Mouse (Mus musculus): ENCODE results near the gene Nphs1. TPM values are rescaled to one million over a fixed set of nuclear protein-coding genes. Genes with fewer than 3 reads are reported as not detected.
"Not testable (repeated sequence)": the region's sequence is repeated elsewhere in the genome, so short reads cannot be mapped to it uniquely, and the experiment has no call there.

Nphs1 gene
- polyA plus RNA-seq, 1 experiment from 2014 or later, result 0.14 TPM

DNA sequence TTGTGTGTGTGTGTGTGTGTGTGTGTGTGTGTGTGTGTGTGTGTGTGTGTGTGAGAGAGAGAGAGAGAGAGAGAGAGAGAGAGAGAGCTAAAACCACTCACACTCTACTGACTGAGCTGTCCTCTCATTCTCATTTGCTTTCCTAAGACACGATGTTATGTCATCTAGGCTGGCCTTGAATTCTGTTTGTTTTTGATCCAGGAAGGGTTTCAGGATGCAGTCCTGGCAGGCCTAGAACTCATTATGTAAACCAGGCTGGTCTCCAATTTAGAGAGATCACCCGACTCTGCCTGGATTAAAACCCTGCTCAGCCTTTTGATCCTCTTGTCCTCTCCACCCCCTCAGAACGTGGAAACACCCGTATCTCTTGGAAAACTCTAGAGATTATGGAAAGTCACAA lies 5.9 kb downstream of the Nphs1 start:
- Histone ChIP-seq H3K4me3 (no peak overlapping the region), H3K36me3 (no peaks in the 10 kb centered on the region), H3K4me1 (replicated peaks) (peaks cover 5% of the 10 kb centered on the region; the same call in 1 of the 2 replicates), H3K9me3 (replicated peaks) (no peaks in the 10 kb centered on the region), H3K27ac (no peak overlapping the region), H3K9ac (no peak overlapping the region), H3K27me3 (peaks cover 93% of the 10 kb centered on the region), H3K4me2 (no peak overlapping the region)
- no peak for ATAC-seq (replicated peaks; ENCODE audit: insufficient number of reproducible peaks, insufficient read depth, low FRiP score, low read depth)
- 23% methylated on average over 4 of the region's 4 CpGs for WGBS

DNA sequence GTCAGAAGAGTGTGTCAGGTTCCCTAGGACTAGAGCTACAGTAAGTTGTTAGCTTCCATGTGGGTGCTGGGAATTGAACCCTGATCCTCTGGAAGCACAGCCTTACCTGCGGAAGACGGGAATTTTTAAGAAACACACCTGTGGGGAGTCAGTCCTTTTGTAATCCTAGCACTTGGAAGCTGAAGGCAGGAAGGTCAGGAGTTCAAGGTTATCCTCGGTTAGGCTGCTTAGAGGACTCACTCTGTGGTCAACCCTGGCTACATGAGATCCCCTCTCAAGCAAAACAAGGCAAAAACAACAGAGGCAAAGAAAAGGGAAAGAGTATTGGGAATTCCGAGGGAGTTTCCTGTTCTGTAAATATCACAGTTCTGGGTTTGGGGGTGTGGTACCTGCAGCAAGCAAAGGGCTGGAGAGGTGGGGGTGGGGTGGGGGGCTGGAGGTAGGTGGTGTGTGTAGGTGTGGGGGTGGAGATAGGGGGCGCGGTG lies 6.7 kb downstream of the Nphs1 start:
- no peaks in the 10 kb centered on the region for H3K36me3 ChIP-seq
- peaks cover 85% of the 10 kb centered on the region for H3K27me3 ChIP-seq
- H3K27ac ChIP-seq, result no peak overlapping the region
- no peak overlapping the region for H3K9ac ChIP-seq
- no peaks in the 10 kb centered on the region for H3K9me3 ChIP-seq (replicated peaks)
- no peak for ATAC-seq (replicated peaks; ENCODE audit: insufficient number of reproducible peaks, insufficient read depth, low FRiP score, low read depth)
- H3K4me3 ChIP-seq, result no peak overlapping the region
- 10% methylated on average over 6 of the region's 6 CpGs for WGBS
- no peak overlapping the region for H3K4me2 ChIP-seq
- peaks cover 5% of the 10 kb centered on the region; the same call in 1 of the 2 replicates for H3K4me1 ChIP-seq (replicated peaks)

DNA sequence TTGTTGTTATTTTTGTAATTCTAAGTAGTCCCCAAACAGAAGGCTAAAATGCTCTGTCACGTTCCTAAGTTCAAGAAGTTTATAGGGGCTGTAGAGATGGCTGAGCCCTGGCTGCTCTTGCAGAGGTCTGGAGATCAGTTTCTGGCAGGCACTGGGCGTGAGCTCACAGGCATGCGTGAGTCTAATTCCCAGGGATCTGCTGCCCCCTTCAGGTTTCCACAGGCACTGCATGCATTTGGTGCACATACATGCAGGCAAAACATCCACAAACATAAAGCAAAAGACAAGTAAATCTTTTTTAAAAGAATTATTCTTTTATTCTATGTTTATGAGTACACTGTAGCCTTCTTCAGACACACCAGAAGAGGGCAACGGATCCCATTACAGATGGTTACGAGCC lies 14.3 kb downstream of the Nphs1 start:
- no peak overlapping the region for H3K4me3 ChIP-seq
- H3K4me2 ChIP-seq, result no peak overlapping the region
- no peak for ATAC-seq (replicated peaks; ENCODE audit: insufficient number of reproducible peaks, insufficient read depth, low FRiP score, low read depth)
- peaks cover under 1% of the 10 kb centered on the region; the same call in 1 of the 2 replicates for H3K4me1 ChIP-seq (replicated peaks)
- 43% methylated on average over 5 of the region's 5 CpGs for WGBS
- H3K36me3 ChIP-seq, result no peaks in the 10 kb centered on the region
- no peak overlapping the region for H3K9ac ChIP-seq
- H3K27me3 ChIP-seq, result peaks cover 16% of the 10 kb centered on the region
- H3K27ac ChIP-seq, result no peak overlapping the region
- H3K9me3 ChIP-seq (replicated peaks), result no peaks in the 10 kb centered on the region

- Histone ChIP-seq H3K4me2 (no peak overlapping the region), H3K27me3 (peaks cover 10% of the 10 kb centered on the region; the same call in 1 of the 2 replicates), H3K4me1 (replicated peaks) (no peaks in the 10 kb centered on the region; the same call in 1 of the 2 replicates), H3K36me3 (no peaks in the 10 kb centered on the region), H3K4me3 (no peak overlapping the region), H3K27ac (no peak overlapping the region), H3K9ac (no peak overlapping the region), H3K9me3 (replicated peaks) (no peaks in the 10 kb centered on the region)
- ATAC-seq (replicated peaks; ENCODE audit: insufficient number of reproducible peaks, insufficient read depth, low FRiP score, low read depth), result no peak
- 57% methylated on average over 4 of the region's 4 CpGs for WGBS
These were observed 16.9 kb downstream of the Nphs1 start for GRCm38 (mm10) chr7:30474999-30475398.

- peaks cover 13% of the 10 kb centered on the region for H3K27me3 ChIP-seq
- H3K36me3 ChIP-seq; H3K9me3 ChIP-seq (replicated peaks); ATAC-seq (replicated peaks; ENCODE audit: insufficient number of reproducible peaks, insufficient read depth, low FRiP score, low read depth); H3K27ac ChIP-seq; H3K4me3 ChIP-seq; H3K9ac ChIP-seq; H3K4me2 ChIP-seq; H3K4me1 ChIP-seq (replicated peaks): not testable (repeated sequence)
- 72% methylated on average over 7 of the region's 7 CpGs for WGBS
These were observed 18.0 kb downstream of the Nphs1 start for GRCm38 (mm10) chr7:30476136-30476535.

DNA sequence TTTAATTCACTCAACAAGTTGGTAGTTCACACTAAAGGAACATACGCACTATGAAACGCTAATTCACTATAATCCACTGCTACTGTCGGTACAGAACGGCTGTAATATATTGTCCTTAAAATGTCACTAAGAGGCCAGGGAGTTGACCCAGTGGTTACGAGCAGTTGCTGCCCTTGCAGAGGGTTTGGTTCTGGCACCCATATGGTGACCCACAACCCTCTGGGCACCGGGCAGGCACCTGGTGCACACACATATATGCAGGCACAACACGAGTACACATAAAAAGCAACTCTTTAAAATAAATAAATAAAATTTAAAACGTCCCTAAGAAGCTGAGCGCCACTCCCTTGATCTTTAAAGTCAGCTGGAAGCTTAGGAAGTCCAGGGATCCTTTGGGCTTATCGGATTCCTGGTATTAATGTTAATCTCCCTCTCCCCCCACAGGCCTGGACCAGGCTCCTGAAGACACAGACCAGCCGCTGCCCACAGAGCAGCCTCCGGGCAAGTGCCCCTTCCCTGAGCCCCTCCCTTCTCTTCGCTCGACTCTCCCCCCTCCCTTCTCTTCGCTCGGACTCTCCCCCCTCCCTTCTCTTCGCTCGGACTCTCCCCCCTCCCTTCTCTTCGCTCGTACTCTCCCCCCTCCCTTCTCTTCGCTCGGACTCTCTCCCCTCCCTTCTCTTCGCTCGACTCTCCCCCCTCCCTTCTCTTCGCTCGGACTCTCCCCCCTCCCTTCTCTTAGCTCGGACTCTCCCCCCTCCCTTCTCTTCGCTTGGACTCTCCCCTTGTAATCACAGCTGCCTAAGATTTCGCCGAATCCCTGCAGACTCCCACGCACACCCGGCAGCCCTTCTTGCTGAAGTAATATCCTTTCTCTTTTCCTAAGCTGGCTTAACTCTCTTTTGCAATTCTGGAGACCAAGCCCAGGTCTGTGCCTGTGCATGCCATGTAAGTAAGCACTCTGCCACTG lies 19.6 kb downstream of the Nphs1 start:
- ATAC-seq (replicated peaks; ENCODE audit: insufficient number of reproducible peaks, insufficient read depth, low FRiP score, low read depth), result no peak
- H3K4me1 ChIP-seq (replicated peaks), result no peaks in the 10 kb centered on the region; the same call in 1 of the 2 replicates
- no peak overlapping the region for H3K9ac ChIP-seq
- 9% methylated on average over 29 of the region's 32 CpGs for WGBS
- H3K4me2 ChIP-seq, result peak overlapping the region; percentile 59
- H3K9me3 ChIP-seq (replicated peaks), result no peaks in the 10 kb centered on the region
- peaks cover 23% of the 10 kb centered on the region for H3K27me3 ChIP-seq
- H3K4me3 ChIP-seq, result peak overlapping the region; percentile 33
- no peaks in the 10 kb centered on the region for H3K36me3 ChIP-seq
- H3K27ac ChIP-seq, result no peak overlapping the region

GRCm38 (mm10) chr7:30484250-30484649 lies 26.1 kb downstream of the Nphs1 start:
- ATAC-seq (replicated peaks; ENCODE audit: insufficient number of reproducible peaks, insufficient read depth, low FRiP score, low read depth), result no peak
- whole genome bisulfite sequencing, result 15% methylated on average over 8 of the region's 8 CpGs

DNA sequence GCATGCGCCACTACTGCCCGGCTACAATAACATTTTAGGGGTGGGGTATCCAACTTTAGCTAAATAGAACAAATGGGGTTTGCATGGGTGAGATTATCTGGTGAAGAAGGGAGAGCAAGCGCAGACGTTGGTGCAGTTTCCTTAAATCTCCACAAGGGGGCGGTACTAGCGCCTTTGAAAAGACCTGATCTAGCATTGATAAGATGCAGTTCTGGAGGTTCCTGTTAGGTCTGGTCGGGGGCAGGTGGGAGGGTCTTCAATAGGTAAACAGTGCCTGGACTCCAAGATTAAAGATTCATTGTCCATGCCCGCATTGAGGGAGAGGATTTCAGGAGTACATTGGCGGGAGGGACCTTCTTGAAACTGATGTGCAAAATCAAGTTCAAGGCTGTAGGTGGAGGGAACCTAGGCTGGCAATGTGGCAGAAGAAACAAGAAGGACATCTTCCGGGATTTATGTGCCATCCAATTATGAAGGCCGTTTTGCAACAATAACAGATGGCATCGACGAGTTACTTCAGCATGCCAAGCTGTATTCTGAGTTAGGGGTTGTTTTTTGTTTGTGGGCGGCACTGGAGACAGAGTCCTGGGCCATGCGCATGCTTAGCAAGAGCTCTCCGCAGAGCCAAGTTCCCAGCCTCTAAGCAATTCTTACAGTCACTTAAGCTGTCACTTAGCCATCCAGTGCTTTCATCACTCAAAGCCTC lies 32.3 kb downstream of the Nphs1 start:
- 30% methylated on average over 16 of the region's 16 CpGs for WGBS
- no peaks in the 10 kb centered on the region for H3K9me3 ChIP-seq (replicated peaks)
- H3K4me1 ChIP-seq (replicated peaks), result no peaks in the 10 kb centered on the region
- no peak for ATAC-seq (replicated peaks; ENCODE audit: insufficient number of reproducible peaks, insufficient read depth, low FRiP score, low read depth)
- no peak overlapping the region for H3K4me3 ChIP-seq
- H3K9ac ChIP-seq, result no peak overlapping the region
- no peak overlapping the region for H3K4me2 ChIP-seq
- no peak overlapping the region for H3K27ac ChIP-seq
- no peaks in the 10 kb centered on the region for H3K36me3 ChIP-seq
- peaks cover 25% of the 10 kb centered on the region for H3K27me3 ChIP-seq

More at GRCm38 (mm10) chr7:30484250-30484649, 26.1 kb downstream of the Nphs1 start:
- no peaks in the 10 kb centered on the region for H3K36me3 ChIP-seq
- no peaks in the 10 kb centered on the region for H3K9me3 ChIP-seq (replicated peaks)
- no peak overlapping the region for H3K4me2 ChIP-seq
- H3K27me3 ChIP-seq, result peaks cover 33% of the 10 kb centered on the region
- H3K9ac ChIP-seq, result no peak overlapping the region
- H3K27ac ChIP-seq, result no peak overlapping the region
- H3K4me1 ChIP-seq (replicated peaks), result no peaks in the 10 kb centered on the region
- H3K4me3 ChIP-seq, result no peak overlapping the region

DNA sequence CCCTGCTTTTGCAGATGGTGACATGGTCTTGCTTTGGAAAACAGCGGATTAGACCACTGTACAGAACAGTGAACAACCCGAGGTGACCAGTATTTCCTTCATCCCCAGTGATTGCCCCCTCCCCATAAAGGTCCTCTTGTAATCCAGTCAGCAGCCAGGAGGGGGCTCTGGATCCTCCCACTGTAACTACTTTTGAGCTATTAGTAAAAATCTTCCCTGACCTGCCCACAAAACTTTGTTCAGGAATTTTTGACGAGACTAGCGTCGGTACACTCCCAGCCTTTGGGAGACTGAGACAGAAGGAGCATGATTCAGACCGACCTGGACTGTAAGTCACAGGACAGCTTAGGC lies 32.8 kb downstream of the Nphs1 start:
- Histone ChIP-seq H3K36me3 (no peaks in the 10 kb centered on the region), H3K27ac (no peak overlapping the region), H3K9ac (no peak overlapping the region), H3K4me3 (no peak overlapping the region), H3K9me3 (replicated peaks) (no peaks in the 10 kb centered on the region), H3K4me2 (no peak overlapping the region), H3K27me3 (peaks cover 23% of the 10 kb centered on the region), H3K4me1 (replicated peaks) (no peaks in the 10 kb centered on the region)
- ATAC-seq (replicated peaks; ENCODE audit: insufficient number of reproducible peaks, insufficient read depth, low FRiP score, low read depth), result no peak
- WGBS, result 14% methylated on average over 6 of the region's 6 CpGs

- H3K4me1 ChIP-seq (replicated peaks), result no peaks in the 10 kb centered on the region
- no peak for ATAC-seq (replicated peaks; ENCODE audit: insufficient number of reproducible peaks, insufficient read depth, low FRiP score, low read depth)
- no peaks in the 10 kb centered on the region for H3K9me3 ChIP-seq (replicated peaks)
- H3K4me3 ChIP-seq, result no peak overlapping the region
- H3K4me2 ChIP-seq, result no peak overlapping the region
- no peaks in the 10 kb centered on the region for H3K36me3 ChIP-seq
- H3K27ac ChIP-seq, result no peak overlapping the region
- H3K27me3 ChIP-seq, result peaks cover 23% of the 10 kb centered on the region
- H3K9ac ChIP-seq, result no peak overlapping the region
- 21% methylated on average over 4 of the region's 4 CpGs for WGBS
These were observed 34.6 kb downstream of the Nphs1 start for GRCm38 (mm10) chr7:30492765-30493164.

DNA sequence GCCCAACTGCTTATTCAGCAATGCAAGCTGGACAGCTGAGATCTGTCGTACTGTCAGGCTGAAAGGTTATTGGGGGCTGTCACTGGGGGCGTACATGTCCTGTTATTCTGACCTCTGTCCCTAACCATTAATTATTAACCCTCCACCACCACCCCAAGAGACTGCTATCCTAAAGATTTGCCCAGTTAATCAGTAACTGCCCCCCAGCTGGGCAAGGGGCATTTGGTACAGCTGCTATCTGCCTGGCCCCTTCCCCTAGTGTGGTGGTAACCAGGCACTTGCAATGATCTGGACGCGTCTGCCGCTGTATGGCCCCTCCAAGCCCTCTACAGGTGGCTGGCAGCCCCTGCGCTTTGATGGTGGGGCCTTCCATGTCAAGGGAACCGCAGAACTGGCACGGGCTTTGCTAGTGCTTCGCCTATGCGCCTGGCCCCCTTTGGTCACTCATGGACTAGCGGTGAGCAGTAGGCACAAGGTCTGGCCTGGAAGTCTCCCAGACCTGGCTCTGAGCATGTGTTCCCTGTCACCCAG lies 35.4 kb downstream of the Nphs1 start, which contains the start of gene Prodh2:
Gene Prodh2, plus strand, starts transcription at position 222 of the 531 bp plus-strand sequence.
- WGBS, result 56% methylated on average over 11 of the region's 11 CpGs
- ATAC-seq (replicated peaks; ENCODE audit: insufficient number of reproducible peaks, insufficient read depth, low FRiP score, low read depth), result no peak

More for the DNA sequence above, 35.4 kb downstream of the Nphs1 start, which contains the start of gene Prodh2:
- no peaks in the 10 kb centered on the region for H3K9me3 ChIP-seq (replicated peaks)
- peaks cover 23% of the 10 kb centered on the region for H3K27me3 ChIP-seq
- H3K4me1 ChIP-seq (replicated peaks), result no peaks in the 10 kb centered on the region
- no peak within 1 kb of the TSS for H3K4me2 ChIP-seq
- H3K9ac ChIP-seq, result no peak within 1 kb of the TSS
- no peak within 1 kb of the TSS for H3K4me3 ChIP-seq
- no peaks in the 10 kb centered on the region for H3K36me3 ChIP-seq
- H3K27ac ChIP-seq, result no peak within 1 kb of the TSS

Data from heart, embryonic 15.5 days (tissue).